Mouse (Mus musculus): ENCODE measurements around the gene Gm15319.
"Not testable (repeated sequence)": the region's sequence is repeated elsewhere in the genome, so short reads cannot be mapped to it uniquely, and the experiment has no call there.

DNA sequence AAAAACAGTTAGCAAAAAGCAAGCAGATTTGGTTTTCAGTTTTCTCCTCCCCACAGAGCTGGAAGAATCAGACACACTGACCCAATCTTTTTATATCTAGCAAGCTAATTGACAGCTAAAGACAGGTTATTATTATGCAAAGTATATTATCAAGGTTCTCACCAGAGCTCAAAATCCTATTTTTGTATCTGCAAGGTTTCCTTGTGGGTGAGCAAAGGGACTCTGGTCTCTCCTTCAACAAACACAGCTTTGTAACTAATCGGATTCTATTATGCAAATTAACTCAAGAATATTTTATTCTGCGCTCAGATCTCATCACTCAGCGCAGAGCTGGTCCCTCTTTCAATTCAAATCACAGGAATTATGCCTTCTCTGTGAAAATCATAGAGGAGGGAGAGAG is 74.1 kb downstream of the Gm15319 start:
- TF ChIP-seq POLR2A (IDR thresholded peaks at IDR 0.05; ENCODE audit: low read depth, low read length); CTCF (conservative IDR thresholded peaks at IDR 0.05; ENCODE audit: insufficient read depth, insufficient read length, low read depth, low read length): not testable (repeated sequence)
